Mouse (Mus musculus) thymus, adult 2 months (tissue): Measurements from ENCODE around the gene Mylk3.

ENCODE experiments used
- CTCF ChIP-seq: fragments of 200-500 bp; IDR thresholded peaks from 2 replicates; pipeline ENCODE4 v1.5.1; 2012; ENCODE audit warnings: mild to moderate bottlenecking, control low read depth, low read length, moderate library complexity, borderline replicate concordance; ENCODE audit not compliant: control insufficient read depth, poor library complexity, insufficient read depth; ENCODE audit errors: extremely low read depth
- POLR2A ChIP-seq: fragments of 200-500 bp; IDR thresholded peaks from 2 replicates; pipeline ENCODE4 v1.6.1; 2012; ENCODE audit warnings: mild to moderate bottlenecking, low read length, control low read depth, moderate library complexity; ENCODE audit not compliant: control insufficient read depth, poor library complexity, insufficient read depth; ENCODE audit errors: extremely low read depth

GRCm38 (mm10) chr8:85303531-85303930 lies 82.6 kb downstream of the Mylk3 start:
- TF ChIP-seq CTCF (no peak), POLR2A (no peak)
